Mouse (Mus musculus) cerebellum, adult 9-10 months (tissue): ENCODE measurements around the gene Foxn1.

ENCODE experiments used
- DNase-seq: peaks from one replicate; pipeline ENCODE4 v3.0.0; 2022

Foxn1 gene

DNA sequence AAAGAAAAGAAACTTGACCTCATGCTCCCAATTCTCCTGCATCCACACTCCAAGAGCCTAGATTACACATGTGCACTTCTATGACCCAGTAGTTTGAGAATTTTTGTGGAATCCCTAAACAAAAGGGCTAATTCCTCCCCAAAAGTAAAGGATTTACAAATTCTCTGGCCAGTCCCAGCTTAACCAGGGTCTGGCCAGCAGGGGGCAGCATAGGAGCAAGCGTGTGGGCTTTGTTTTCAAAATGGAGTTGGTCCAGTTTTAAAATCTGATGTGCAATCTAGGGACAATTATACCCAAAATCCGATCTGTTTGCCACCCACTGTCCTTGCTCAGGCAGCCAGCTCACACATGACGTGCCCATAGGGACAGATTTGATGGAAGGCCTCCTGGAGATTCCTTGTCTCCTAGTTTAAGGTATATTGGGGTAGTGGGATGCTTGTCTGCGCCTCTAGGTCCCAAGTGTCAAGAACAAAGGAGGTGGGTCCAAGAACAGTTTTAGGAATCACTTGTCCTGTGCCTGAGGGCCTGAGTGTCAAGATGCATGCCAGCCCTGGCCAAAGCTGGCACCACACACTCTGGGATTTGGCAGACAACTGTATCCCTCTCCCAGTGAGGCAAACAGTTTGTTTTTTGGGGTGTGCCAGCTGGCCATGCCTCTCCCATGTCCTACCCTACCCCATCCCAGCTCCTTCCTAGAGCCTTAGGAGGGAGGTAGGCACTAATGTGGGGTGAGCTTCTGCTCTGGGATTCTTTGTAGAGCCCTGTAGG lies 30.7 kb downstream of the Foxn1 start:
- peak; percentile 61 for DNase-seq

DNA sequence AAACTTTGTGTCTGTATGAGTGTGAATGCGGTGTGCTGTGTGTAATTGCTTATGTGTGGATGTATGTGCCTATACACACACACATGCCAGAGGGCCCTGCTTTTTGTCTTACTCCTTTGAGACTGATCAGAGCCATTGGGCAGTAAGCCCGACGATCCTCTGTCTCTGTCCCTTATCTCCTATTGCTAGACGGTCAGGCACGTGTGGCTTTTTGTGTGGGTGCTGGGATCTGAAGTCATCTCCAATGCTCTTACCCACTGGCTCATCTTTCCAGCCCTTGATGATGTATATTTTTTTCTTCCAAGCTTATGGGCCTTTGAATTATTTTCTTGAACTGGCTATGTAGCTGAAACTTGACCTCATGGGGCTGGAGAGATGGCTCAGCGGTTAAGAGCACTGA lies 31.5 kb downstream of the Foxn1 start:
- no peak for DNase-seq

DNA sequence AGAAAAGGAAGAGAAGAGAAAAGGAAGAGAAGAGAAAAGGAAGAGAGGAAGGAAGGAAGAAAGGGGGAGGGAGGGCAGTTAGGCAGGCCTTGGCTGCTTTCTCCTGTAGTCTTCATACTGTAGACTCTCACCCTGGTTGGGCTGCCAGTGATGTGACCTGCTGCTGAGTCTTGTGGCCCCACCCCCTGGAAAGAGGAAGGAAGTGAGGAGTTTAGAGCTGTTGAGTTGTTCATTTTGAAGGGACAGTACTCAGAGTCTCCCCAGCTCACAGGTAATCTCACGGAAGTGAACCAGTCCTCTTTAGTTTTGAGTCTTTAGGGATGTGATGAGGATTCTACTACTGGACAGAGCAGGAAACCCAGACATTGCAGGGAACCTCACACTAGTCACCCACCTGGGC lies 33.3 kb downstream of the Foxn1 start:
- no peak for DNase-seq

DNA sequence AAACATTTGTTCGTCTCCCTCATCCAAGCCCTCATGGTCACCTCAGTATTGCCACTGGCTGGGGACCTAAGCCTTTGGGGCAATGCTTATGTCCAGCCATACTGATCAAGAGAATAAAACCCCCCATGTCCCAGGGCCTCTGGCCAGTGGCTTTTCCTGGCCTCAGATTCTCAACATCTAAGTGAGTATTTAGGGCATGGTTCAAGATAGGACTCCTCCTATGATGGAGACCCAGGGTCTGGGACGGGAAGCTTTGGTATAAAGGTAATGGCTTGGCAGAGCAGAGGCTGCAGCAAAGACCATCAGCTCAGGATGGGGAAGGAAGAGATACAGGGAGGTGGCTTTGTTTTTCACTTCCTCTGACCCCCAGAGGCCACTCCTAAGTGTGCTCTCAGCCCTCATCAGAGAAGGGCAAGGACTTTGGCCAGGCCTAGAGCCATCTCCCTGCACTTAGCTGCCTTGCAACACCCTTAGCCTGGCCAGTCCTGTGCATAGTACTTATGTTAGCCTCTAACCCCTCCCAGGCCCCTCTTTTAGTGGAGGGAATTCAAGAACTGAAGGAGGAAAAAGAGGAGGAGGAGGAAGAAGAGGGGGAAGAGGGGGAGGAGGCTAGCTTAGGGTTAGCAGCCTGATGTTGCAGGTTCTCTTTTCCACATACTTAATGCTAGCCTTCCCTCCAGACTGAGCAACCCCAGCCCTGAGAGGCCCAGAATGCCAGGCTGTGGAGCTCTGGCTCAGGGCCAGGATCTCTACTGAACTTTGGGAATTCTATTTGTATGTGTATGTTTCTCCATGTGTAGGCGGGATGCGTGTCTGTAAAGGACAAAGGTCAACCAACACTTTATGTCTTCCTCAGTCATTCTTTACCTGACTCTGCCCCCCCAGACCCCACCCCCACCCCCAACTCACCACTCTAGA lies 36.7 kb downstream of the Foxn1 start:
- no peak for DNase-seq

DNA sequence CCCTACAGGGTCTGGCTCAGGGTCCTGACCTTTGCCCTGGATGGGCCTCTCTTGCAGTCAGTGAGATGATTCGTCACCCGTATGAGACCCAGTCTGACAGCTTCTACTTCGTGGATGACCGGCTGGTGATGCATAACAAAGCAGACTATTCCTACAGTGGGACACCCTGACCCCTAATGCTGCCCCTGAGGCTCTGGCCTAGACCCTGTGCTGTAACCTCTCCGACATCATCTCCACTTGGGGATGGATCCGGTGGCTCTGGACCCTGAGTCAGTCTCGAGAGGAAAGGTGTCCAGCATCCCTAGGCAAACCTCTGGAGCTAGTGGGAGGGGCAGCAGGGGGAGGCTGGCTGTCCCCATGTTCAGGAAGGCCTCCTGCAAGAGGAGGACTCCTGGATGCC lies 37.9 kb downstream of the Foxn1 start:
- DNase-seq, result no peak

DNA sequence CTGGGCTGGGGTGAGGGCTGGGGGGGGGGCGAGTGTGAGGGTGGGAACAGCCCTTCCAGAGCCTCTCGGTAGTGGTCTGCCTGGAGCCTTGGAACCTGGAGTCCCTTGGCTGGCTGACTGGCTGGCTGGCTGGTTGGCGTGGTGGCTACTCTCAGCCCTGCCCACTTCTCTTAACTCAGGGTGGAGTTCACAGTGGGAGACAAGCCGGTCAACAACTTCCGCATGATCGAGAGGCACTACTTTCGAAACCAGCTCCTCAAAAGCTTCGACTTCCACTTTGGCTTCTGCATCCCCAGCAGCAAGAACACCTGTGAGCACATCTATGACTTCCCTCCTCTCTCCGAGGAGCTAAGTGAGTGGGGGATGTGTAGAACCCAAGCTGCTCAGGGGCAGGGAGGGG lies 38.5 kb downstream of the Foxn1 start:
- no peak for DNase-seq

DNA sequence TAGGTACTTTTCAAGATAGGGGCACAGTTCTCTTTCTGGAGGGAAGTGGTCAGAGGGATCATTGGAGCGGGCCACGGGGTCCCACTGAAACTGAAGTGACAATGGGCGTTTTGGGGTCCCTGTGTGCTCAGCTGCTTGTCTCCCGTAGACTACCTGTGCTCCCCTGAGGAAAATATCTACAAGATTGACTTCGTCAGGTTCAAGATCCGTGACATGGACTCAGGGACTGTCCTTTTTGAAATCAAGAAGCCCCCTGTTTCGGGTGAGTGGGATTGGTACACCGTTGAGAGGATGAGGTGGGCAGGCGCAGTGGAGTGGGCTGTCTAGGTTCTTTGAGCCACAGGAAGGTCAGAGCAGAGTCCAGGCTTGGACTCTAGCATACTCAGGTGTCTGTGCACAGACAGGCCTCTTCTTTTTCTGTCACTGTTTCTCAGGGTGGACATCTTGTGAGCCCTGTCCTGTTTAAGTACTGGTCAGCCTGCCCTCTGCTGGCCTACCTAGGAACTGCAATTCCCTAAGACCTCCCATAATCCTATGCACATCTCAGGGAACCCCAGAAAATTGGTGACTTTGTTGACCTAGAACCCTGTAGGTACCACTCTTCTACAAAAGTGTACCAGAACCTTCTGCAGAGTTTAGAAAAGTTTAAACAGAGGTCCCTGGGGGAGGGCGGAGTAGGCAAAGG lies 39.1 kb downstream of the Foxn1 start:
- DNase-seq, result peak; percentile 88

DNA sequence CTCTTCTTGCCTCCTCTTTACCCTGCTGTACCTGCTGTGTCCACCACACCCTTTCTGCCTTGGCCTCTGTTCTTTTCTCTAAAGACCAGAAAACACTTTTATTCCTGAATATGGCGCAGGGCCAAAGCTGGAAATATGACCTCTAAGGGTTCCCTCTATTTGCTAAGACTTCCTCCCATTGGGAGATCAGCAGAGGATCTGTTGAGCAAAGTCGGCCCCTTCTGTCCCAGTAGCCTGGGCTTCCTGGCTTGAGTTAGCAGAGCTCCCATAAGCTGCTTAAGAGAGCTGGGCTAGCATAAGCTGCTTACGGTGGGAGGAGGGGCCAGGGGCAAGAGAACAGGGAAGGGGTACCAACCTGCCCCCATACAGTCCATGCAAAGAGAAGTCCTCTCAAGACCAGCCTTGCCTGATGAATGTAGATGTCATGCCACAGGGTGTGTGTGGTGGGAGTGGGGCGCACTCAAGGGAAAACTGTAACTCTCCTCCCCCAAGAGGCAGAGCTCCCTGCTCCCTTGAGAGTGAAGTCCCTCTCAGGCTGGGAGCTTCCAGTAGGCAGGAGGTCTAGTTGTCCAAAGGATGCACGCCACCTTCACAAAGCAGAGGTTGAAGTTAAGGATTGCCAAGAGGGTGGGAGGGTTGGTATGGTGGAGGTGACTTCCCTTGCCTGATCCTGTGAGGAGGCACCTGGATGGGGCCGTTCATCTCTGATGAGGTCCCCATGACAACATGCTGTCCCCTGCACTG lies 39.9 kb downstream of the Foxn1 start:
- peak; percentile 26 for DNase-seq

DNA sequence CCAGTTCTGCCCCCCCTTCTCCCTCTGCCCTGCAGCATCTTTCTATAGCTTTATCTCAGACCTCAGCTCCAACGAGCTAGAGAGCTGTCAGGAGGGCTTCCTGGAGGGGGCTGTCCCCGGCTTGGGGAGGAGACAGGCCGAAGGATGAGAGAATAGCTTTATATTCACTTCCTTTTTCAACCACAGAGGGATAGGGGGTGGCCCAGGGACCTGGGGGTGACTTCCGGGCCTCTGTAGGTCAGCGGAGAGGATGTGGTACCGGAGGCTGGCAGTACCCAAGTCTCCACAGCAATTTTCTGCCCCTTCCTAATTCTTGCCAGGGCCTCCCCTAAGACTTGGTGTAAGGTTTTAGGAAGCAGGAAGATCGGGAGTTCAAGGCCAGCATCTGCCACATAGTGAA lies 40.6 kb downstream of the Foxn1 start:
- no peak for DNase-seq

DNA sequence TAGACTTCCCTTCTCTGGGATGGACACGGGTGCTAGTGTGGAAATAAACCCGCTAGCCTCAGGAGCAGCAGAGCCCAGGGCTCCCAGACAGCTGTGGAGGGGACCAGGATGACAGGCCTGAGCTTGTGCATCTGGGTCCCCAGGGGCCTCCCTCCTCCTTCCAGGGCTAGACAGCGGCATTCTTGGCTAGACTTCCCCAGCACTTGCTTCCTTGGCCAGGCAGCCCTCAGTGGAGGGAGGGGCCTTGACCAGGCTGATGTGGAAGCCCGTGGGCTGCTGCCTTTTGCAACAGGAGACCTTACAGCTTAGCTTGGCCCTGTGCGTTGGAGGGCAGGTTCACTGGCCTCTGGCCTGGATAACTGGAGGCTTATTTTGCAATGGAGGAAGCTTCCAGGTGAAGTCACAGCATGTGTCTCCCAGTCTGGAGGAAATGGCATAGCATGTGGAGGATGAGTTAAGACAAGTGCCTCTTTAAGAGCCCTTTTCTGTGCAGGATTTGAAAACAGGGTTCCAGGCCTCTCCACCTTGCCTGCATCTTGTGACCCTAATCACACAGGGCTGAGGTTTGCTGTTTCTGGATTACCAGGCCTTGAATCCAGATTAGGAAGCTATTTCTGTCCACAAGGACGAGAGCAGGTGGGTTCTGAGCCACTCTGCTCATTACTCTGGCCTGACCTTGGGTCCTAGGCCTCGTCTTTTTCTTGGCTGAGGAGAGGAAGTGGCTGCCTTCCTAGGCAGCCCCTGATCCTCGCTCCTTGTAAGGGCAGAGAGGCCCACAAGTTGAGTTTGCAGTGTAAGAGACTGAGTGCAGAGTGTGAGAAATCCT lies 41.3 kb downstream of the Foxn1 start:
- peak; percentile 20 for DNase-seq

DNA sequence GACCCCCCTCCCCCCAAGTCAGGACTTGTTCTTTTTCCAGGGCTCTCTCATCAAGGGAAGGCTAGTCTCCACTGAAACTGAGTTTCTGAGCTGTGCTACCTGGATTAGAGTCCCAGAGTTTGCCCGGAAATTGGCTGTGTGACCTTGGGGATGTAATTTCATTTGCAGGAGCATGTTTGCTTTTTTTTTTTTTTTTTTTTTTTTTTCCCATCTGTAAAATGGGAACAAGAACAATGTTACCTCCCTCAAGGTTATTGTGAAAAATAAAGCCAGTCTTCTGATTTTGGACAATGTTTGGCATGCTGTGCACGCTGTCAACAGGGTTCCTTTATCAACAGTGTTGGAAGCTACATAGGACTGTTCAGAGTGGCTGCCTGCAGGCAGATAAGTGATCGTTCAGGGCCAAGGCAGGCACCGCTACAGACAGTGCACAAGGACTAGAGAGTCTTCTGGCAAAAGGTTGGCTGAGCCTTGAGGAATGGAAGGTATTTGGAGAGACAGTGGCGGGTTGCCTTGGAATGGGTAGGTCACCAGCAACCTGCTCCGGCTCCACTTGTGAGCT lies 41.9 kb downstream of the Foxn1 start:
- no peak for DNase-seq

DNA sequence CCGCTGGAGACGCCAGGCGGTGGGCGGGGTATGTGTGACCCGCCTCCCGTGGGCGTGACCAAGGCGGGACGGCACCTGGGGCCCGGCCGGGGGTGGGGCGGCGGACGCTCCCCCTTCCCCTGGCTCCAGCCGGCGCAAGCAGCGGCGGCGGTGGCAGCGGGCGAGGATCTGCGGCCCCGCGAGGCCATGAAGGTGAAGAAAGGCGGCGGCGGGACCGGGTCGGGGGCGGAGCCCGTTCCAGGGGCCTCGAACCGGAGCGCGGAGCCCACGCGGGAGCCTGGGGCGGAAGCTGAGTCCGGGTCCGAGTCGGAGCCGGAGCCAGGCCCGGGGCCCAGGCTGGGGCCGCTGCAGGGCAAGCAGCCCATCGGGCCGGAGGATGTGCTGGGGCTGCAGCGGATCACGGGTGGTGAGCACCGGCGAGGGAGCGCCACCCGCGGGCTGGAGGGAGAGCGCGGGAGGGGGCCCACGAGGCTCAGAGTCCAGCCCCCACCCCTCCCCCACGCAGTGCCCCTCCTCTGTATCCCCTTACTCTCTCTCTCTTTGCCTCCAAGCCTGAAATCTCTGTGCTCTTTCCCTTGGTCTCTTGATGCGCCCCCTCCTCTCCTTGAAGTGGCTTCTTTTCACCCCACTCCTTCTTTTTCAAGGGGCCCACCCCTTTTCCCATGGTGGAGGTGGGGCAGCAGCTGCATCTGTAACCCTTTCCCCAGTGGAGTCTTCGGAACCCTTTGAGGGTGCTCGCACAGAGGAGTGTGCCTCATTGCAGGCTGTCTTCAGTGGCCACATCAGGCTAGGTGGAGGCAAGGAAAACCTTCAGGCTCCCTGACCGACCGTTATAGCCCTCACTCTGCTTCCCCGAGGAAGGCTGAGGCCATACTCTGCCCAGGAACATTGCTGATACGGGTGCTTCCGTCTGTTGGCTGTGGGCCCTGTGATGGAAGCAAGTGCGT lies 42.7 kb downstream of the Foxn1 start, which contains the start of gene Unc119:
Gene Unc119, plus strand, starts transcription at position 102 of the 947 bp plus-strand sequence.
- peak; percentile 76 for DNase-seq

DNA sequence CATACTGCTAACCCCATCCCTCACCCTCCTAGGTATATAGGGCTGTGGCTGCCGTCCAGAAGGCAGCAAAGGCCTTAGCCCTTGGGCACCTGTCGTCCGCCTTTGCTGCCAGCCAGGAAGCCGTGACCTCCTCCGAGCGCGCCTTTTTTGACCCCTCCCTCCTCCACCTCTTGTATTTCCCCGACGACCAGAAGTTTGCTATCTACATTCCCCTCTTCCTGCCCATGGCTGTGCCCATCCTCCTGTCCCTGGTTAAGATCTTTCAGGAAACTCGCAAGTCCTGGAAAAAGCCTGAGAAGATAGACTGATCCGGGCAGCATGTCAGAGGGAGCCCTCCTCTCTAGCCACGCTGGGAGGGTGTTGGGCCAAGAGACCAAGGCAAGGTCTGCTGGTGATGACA lies 44.7 kb downstream of the Foxn1 start:
- no peak for DNase-seq

DNA sequence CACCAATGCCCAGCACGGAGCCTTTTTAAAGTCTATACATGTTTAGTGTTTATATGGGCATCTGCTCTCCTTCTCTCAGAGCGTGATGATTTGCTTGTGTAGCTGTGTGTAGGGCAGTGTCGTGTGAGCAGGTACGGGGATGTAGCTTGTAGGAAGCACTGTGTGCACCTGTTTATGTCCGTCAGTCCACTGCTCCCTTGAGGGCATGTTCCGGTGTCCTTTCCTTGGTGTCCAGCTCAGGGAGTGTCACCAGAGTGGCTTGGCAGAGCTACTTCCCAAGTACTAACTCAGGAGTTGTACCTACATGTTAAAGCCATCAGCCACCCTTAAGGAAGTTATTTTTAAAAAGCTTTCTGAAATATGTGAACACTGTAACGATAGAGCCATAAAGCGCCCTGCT lies 49.3 kb downstream of the Foxn1 start:
- DNase-seq, result no peak

DNA sequence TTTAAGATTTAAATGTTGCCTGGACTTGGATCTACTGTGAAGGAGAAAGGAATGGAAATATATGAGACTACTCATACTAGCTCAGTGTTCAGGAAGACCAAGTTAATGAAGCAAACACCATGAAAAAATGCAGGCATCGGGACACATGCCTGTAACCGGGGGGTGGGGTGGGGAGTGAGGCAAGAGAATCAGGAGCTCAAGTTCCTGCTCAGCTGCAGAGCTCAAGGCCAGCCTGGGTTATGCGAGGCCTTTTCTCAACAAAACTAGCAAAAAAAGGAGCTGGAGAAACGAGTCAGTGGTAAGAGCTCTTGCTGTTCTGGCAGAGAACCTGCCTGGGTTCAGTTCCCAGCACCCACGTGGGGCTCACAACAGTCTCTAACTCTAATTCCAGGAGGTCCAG lies 52.4 kb downstream of the Foxn1 start:
- DNase-seq, result no peak

DNA sequence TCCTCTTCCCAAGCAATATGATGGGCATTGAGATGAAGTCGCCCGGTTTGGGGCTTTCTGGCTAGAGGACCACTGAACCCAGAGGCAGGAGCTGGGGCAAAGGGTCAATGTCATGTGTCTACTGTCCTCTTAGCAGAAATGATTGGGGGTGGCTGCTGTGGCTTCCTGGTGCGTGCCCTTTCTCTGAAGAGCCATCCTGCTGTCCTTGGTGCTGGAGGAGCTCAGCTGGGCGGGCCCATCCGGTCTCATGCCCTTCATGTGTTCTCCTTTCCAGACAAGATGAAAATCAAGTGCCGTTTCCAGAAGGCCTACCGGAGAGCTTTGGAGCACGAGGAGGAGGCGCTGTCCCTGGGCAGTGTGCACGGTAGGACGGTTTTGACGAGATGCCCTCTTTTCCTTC lies 53.7 kb downstream of the Foxn1 start:
- no peak for DNase-seq

DNA sequence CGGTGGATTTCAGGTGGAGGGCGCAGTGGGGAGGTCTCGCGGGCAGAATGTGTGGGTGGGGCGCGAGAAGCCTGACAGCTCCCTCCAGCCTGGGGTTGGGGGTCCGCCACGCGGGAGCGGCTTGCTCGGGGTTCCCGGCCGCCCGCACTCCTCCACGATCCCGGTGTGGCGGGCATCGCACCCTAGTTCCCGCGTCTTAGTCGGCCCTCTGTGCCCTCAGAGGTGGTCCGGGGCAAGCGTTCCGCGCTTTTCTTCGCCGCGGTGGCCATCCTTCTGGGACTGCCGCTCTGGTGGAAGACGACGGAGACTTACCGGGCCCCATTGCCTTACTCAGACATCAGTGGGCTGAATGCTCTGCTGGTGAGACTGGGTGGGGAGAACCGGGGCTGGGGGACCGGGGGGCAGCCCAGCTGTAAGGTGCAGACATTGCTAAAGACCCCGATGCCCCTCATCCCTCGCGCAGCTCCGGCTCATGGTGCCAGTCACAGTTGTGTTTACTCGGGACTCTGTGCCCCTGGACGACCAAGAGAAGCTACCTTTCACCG lies 57.8 kb downstream of the Foxn1 start:
- no peak for DNase-seq

DNA sequence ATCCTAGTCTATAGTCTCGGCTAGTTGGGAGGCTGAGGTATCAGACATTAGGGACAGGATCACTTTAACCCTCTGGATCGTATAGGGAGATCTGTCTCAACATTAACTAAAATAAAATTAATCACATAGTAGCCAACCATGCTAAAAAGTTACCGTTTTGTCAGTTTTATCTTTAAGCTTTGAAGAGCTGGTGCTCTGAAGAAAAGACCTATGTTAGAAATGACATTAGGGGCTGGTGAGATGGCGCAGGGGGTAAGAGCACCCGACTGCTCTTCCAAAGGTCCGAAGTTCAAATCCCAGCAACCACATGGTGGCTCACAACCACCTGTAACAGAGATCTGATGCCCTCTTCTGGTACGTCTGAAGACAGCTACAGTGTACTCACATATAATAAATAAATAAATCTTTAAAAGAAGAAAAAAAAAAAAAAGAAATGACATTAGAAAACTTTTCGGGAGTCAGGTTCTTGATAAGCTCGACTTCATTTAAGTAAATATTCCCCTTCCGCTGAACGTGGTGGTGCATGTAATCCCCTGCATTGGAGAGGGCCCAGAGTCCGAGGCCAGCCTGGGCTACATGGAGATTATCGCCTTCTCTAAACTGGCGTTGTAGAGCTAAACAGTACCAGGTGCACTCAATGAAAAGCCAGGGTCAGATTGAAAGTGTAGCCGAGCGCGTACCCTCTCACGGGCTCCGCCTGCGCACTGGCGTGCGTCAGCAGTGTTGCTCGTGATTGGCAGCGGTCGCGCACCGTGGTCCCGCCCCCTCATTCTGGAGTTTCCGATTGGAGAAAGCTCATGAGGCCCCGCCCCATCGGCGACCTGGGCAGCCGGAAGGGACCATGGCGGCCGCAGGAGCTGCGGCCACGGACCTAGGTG lies 58.5 kb downstream of the Foxn1 start, which contains the start of gene Pigs:
Gene Pigs, plus strand, starts transcription at position 782 of the 878 bp plus-strand sequence.
- peak; percentile 97 for DNase-seq

DNA sequence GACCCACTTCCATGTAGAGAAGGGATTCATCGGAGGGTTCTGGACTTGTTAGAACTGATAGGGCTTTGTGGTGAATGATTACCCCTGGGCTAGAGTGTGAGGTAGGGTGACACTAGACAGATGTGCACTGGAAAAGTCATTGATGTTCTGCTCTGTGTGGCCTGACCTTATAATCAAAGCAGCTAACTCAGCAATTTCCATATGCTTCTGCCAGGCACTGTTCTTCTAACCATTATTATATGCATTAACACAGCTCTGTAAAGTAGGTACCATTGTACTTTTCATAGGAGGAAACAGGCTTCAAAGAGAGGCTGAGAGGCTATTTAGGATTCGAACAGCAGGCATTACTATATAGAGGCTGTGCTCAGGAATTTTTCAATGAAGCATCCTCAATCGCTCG lies 59.1 kb downstream of the Foxn1 start:
- peak; percentile 37 for DNase-seq
